12 mouse cellular contexts compared by ENCODE assay signal in the genomic region with DNA sequence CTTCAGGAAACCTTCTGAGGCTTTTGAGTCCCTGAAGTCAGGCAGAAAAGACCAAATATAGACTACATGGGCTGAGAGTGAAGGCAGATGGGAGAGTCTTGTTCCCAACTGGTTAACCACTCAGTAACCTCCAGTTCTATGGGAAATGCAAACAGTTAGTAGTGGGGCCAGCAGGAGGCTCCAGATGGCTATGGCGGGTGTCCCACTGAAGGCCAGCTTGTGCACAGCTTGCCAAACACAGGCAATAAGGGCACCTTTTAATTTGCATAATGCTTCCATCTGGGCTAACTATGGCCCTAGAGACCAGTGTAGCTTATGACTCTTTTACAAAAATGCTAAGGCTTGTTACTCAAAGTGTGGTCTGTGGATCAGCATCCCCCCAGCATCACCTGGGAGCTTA.
DNase-seq lines count a peak whose midpoint lies in the region; ATAC-seq and TF ChIP-seq lines count a peak whose summit lies in the region.
"Had no signal": no experiment of that assay in that cellular context is flagged by ENCODE, and none has a peak within 500 bp of the region (broad histone marks: within the 10 kb centered on the region; RNA-seq: fewer than 3 reads in every experiment).

No protein-coding gene starts in this region.

- TF ChIP-seq CTCF in liver, postnatal 0 days (IDR thresholded peaks at IDR 0.05; ENCODE audit: low read depth) = peak; percentile 34

- H3K4me3 ChIP-seq in liver, postnatal 0 days (ENCODE audit: low read depth, low read length) = no peak overlapping the region
- no peak overlapping the region for H3K4me3 ChIP-seq in liver, embryonic 11.5 days (ENCODE audit: low read depth, low read length)
- H3K4me3 ChIP-seq: embryonic facial prominence, embryonic 13.5 days; limb, embryonic 10.5 days had no signal

- H3K9me3 ChIP-seq in liver, postnatal 0 days (ENCODE audit: low read length) = no peaks in the 10 kb centered on the region
- H3K9me3 ChIP-seq in liver, embryonic 11.5 days (ENCODE audit: control insufficient read depth, low read length) = no peaks in the 10 kb centered on the region
- H3K9me3 ChIP-seq: embryonic facial prominence, embryonic 13.5 days; limb, embryonic 10.5 days had no signal

- intact Hi-C loops in heart, postnatal 10 days (cut with DNase I) = no loop called here

- no peak for DNase-seq in liver, postnatal 0 days
- DNase-seq in liver, embryonic 11.5 days (ENCODE audit: low spot score) = no peak
- peak; percentile 87 for DNase-seq in cerebellum, adult 11-12 months
- peak; percentile 89 to 91 for DNase-seq in cerebellum, postnatal 25 days
- DNase-seq in layer of hippocampus, postnatal 10 days (ENCODE audit: low spot score in 2 of 2) = peak; percentile 76 to 79
- no peak for DNase-seq in spleen, adult 12 weeks (ENCODE audit: low spot score)
- DNase-seq in heart, postnatal 10 days = no peak
- DNase-seq in embryo, embryonic 11 days = no peak
- DNase-seq: lung, postnatal 4 days had no signal

- no peak for TF ChIP-seq EP300 in liver, postnatal 0 days (IDR thresholded peaks at IDR 0.05; ENCODE audit: low read depth)

- no peak overlapping the region for H3K9ac ChIP-seq in liver, postnatal 0 days (replicated peaks)
- H3K9ac ChIP-seq in liver, embryonic 11.5 days (ENCODE audit: low read depth, low read length) = no peak overlapping the region
- H3K9ac ChIP-seq: embryonic facial prominence, embryonic 13.5 days had no signal

- no peak overlapping the region for H3K27ac ChIP-seq in liver, postnatal 0 days (ENCODE audit: low read depth)
- H3K27ac ChIP-seq in liver, embryonic 11.5 days (ENCODE audit: low read depth, low read length) = no peak overlapping the region
- H3K27ac ChIP-seq: embryonic facial prominence, embryonic 13.5 days; limb, embryonic 10.5 days had no signal

- no peak for ATAC-seq in liver, postnatal 0 days
- no peak for ATAC-seq in liver, embryonic 11.5 days (replicated peaks; ENCODE audit: low FRiP score)
- ATAC-seq: Patski had no signal

- WGBS in liver, postnatal 0 days (ENCODE audit: insufficient replicate concordance) = 69% methylated on average over 1 of the region's 1 CpGs
- 78% methylated on average over 1 of the region's 1 CpGs for WGBS in liver, embryonic 11.5 days

- H3K36me3 ChIP-seq in liver, postnatal 0 days (replicated peaks; ENCODE audit: insufficient read depth, low read length) = no peaks in the 10 kb centered on the region
- H3K36me3 ChIP-seq in liver, embryonic 11.5 days (ENCODE audit: control insufficient read depth, insufficient read depth, low read length) = no peaks in the 10 kb centered on the region
- H3K36me3 ChIP-seq: embryonic facial prominence, embryonic 13.5 days; limb, embryonic 10.5 days had no signal

- no peak overlapping the region for H3K4me2 ChIP-seq in liver, postnatal 0 days (ENCODE audit: low read depth, low read length)
- H3K4me2 ChIP-seq in liver, embryonic 11.5 days = no peak overlapping the region
- H3K4me2 ChIP-seq: embryonic facial prominence, embryonic 13.5 days had no signal

- peaks cover 30% of the 10 kb centered on the region for H3K4me1 ChIP-seq in liver, postnatal 0 days (ENCODE audit: insufficient read depth)
- H3K4me1 ChIP-seq in liver, embryonic 11.5 days (replicated peaks; ENCODE audit: control insufficient read depth, insufficient read depth, low read length) = peaks cover 22% of the 10 kb centered on the region

- H3K27me3 ChIP-seq in liver, postnatal 0 days (ENCODE audit: insufficient read depth, low read length) = no peaks in the 10 kb centered on the region
- H3K27me3 ChIP-seq in liver, embryonic 11.5 days (replicated peaks; ENCODE audit: control insufficient read depth, insufficient read depth, low read length) = no peaks in the 10 kb centered on the region
- H3K27me3 ChIP-seq: embryonic facial prominence, embryonic 13.5 days; Patski had no signal

Comparison
In these comparisons a context has a peak if more than half of its experiments do, and no peak if none do; other contexts are left out.
1. DNase-seq: peak in cerebellum, adult 11-12 months (single experiment), cerebellum, postnatal 25 days (2 of 2) and layer of hippocampus, postnatal 10 days (2 of 2); none in liver, postnatal 0 days (single experiment), liver, embryonic 11.5 days (single experiment), spleen, adult 12 weeks (single experiment), heart, postnatal 10 days (0 of 2) and embryo, embryonic 11 days (single experiment).